Mouse (Mus musculus) cerebellum, adult 9-10 months (tissue): ENCODE measurements around the gene Klhl24.
"Not testable (repeated sequence)": the region's sequence is repeated elsewhere in the genome, so short reads cannot be mapped to it uniquely, and the experiment has no call there.

Source experiments
- DNase-seq: peaks from one replicate; pipeline ENCODE4 v3.0.0; 2022

Gene Klhl24

GRCm38 (mm10) chr16:20097069-20097710 lies at the start of gene Klhl24:
Gene Klhl24, plus strand, starts transcription at chr16:20097542.
- peak; percentile 96 for DNase-seq

GRCm38 (mm10) chr16:20052655-20053054 lies 44.7 kb upstream of the Klhl24 start:
- no peak for DNase-seq

GRCm38 (mm10) chr16:20072770-20073169 lies 24.6 kb upstream of the Klhl24 start:
- DNase-seq: no peak

- DNase-seq: no peak
Observed at GRCm38 (mm10) chr16:20076675-20077074, 20.7 kb upstream of the Klhl24 start.

GRCm38 (mm10) chr16:20080271-20080670 lies 17.1 kb upstream of the Klhl24 start:
- no peak for DNase-seq

- DNase-seq: no peak
Observed at GRCm38 (mm10) chr16:20084623-20085022, 12.7 kb upstream of the Klhl24 start.

- no peak for DNase-seq
Observed at GRCm38 (mm10) chr16:20085250-20085905, 12.0 kb upstream of the Klhl24 start.

GRCm38 (mm10) chr16:20086976-20087375 lies 10.4 kb upstream of the Klhl24 start:
- no peak for DNase-seq

- no peak for DNase-seq
Observed at GRCm38 (mm10) chr16:20089636-20090035, 7.7 kb upstream of the Klhl24 start.

GRCm38 (mm10) chr16:20090921-20091575 lies 6.3 kb upstream of the Klhl24 start:
- DNase-seq: no peak

GRCm38 (mm10) chr16:20095966-20096365 lies 1.4 kb upstream of the Klhl24 start:
- DNase-seq: peak; percentile 43

- DNase-seq: peak; percentile 92
Observed at GRCm38 (mm10) chr16:20097711-20098374, 501 bp downstream of the Klhl24 start.

- DNase-seq: no peak
Observed at GRCm38 (mm10) chr16:20098375-20098727, 1.0 kb downstream of the Klhl24 start.

GRCm38 (mm10) chr16:20098866-20099629 lies 1.7 kb downstream of the Klhl24 start:
- peak; percentile 53 for DNase-seq

- DNase-seq: no peak
Observed at GRCm38 (mm10) chr16:20106996-20107395, 9.7 kb downstream of the Klhl24 start.

- no peak for DNase-seq
Observed at GRCm38 (mm10) chr16:20108961-20109360, 11.6 kb downstream of the Klhl24 start.

- DNase-seq: no peak
Observed at GRCm38 (mm10) chr16:20112649-20113048, 15.3 kb downstream of the Klhl24 start.

GRCm38 (mm10) chr16:20116069-20116468 lies 18.7 kb downstream of the Klhl24 start:
- DNase-seq: no peak

GRCm38 (mm10) chr16:20126319-20126883 lies 29.1 kb downstream of the Klhl24 start:
- DNase-seq: not testable (repeated sequence)

- no peak for DNase-seq
Observed at GRCm38 (mm10) chr16:20130397-20130796, 33.1 kb downstream of the Klhl24 start.

- DNase-seq: peak; percentile 83
Observed at GRCm38 (mm10) chr16:20140772-20141531, 43.6 kb downstream of the Klhl24 start, which contains the start of gene Yeats2. Gene Yeats2, plus strand, starts transcription at chr16:20141063.

- no peak for DNase-seq
Observed at GRCm38 (mm10) chr16:20144568-20144967, 47.2 kb downstream of the Klhl24 start.
